Mouse (Mus musculus) ES-E14 (cell line): ENCODE results near the gene Vmn1r43.

ENCODE experiments used
- HCFC1 ChIP-seq: IDR thresholded peaks from 2 replicates; pipeline ENCODE4 v1.6.1; 2012; ENCODE audit warnings: low read length, inconsistent platforms, borderline replicate concordance; ENCODE audit not compliant: insufficient read depth
- ZC3H11A ChIP-seq: IDR thresholded peaks from 2 replicates; pipeline ENCODE4 v1.6.1; 2012; ENCODE audit warnings: low read depth, mild to moderate bottlenecking, inconsistent platforms, low read length, borderline replicate concordance

DNA sequence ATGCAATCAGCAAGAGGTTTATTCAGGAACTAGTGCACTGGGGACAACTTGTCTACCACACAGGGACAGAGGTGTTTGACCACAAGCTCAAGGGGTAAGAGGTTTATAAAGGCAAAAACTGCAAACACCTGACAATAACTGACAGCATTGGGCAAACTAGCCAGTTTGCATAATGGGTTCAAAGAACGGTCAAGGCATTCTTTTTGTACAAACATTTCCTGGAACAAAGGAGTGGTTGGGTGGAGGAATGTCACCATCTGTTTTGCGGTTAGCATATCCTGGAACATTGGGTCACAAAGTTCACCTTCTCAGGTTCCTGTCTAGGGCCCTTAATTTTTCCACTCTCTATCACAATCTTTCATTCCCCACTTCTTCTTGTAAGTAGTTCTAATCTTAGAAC is 16.4 kb downstream of the Vmn1r43 start:
- no peak for TF ChIP-seq ZC3H11A
- no peak for TF ChIP-seq HCFC1
